Mouse (Mus musculus): Measurements from ENCODE around the gene Gys1. TPM values are rescaled to one million over a fixed set of nuclear protein-coding genes. Genes with fewer than 3 reads are reported as not detected.
"Not testable (repeated sequence)": the region's sequence is repeated elsewhere in the genome, so short reads cannot be mapped to it uniquely, and the experiment has no call there.

Gene Gys1
- polyA plus RNA-seq (2014; fragmentation: Nextera tagmentation; extraction: Ambion mirVana), result 37.0 and 37.6 TPM in 2 replicates

DNA sequence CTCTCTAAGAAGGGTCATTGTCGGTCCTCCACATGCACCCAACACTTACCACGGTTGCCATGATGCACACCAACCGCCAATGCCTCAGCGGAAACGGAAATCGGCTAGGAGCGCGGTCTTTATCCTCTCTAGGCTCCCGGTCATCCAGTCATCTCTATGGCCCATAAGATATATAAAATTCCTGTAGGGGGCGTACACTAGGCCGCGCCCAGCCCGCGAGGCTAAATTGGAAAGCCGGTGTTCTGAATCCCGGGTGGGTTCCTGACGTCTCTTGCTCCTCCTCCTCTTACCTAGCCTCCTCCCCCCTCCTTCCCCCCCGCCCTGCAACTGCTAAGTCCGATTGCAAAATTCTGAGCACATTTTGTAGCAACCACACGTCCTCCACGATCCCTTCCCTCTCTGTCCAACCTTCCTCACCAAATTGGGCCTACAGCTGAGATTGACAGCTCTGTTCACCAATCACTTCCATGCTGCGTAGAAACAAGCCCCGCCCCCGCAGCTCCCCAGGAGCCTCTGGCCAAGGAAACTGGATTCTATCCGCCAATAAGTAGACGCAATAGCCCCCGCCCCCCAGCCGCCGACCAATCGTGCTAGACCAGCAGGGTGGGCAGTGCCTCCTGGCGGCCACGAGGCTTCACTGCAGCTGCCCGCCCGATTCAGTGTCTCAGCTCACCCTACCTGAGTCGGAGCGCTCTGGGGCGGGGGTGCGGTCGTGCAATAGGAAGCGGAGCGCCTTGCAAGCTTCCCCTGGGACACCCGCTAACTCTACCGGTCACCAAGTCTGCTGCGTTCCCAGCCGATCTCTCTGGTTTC, at the start of gene Gys1:
Gene Gys1 (plus strand): TSS at position 642 of the 813 bp plus-strand sequence.
- H3K4me2 ChIP-seq (ENCODE audit: low read depth, low read length, severe bottlenecking), result peak within 1 kb of the TSS; percentile 77
- peak within 1 kb of the TSS; percentile 89 for H3K4me3 ChIP-seq (ENCODE audit: low read depth, low read length)
- peak; percentile 100 for DNase-seq (ENCODE audit: low spot score)
- no peaks in the 10 kb centered on the region for H3K27me3 ChIP-seq (ENCODE audit: control insufficient read depth, insufficient read depth, low read length)
- H3K36me3 ChIP-seq (ENCODE audit: control insufficient read depth, insufficient read depth, low read length), result no peaks in the 10 kb centered on the region; the same call in 1 of the 2 replicates
- under 1% methylated on average over 44 of the region's 45 CpGs for WGBS
- H3K9me3 ChIP-seq (ENCODE audit: control insufficient read depth, low read length), result no peaks in the 10 kb centered on the region
- peak; percentile 97 for ATAC-seq (replicated peaks; ENCODE audit: low FRiP score)
- peak within 1 kb of the TSS; percentile 86 for H3K9ac ChIP-seq (ENCODE audit: low read length)
- H3K27ac ChIP-seq (ENCODE audit: low read depth, low read length), result peak within 1 kb of the TSS; percentile 85
- peaks cover 16% of the 10 kb centered on the region for H3K4me1 ChIP-seq (replicated peaks; ENCODE audit: control insufficient read depth, insufficient read depth, low read length)

DNA sequence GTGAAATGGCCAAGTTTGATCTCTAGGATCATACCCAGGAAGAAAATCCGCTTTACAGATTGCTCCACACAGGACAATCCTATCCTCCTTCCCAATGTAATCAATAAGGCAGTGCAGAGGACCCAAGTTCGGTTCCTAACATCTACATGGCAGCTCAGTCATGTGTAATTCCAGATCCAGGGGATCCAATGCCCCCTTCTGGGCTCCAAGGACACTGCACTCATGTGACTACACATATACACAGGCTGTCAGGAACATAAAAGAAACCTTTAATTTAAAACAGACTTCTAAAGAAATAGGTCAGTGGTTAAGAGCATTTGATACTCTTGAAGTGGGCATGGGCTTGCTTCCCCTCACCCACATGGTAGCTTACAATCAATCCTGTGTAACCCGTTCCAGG, 48.6 kb upstream of the Gys1 start:
- 89% methylated on average over 3 of the region's 3 CpGs for WGBS
- H3K9ac ChIP-seq (ENCODE audit: low read length), result no peak overlapping the region
- H3K4me2 ChIP-seq (ENCODE audit: low read depth, low read length, severe bottlenecking), result no peak overlapping the region
- ATAC-seq (replicated peaks; ENCODE audit: low FRiP score) (no peak), DNase-seq (ENCODE audit: low spot score) (peak; percentile 50)
- H3K36me3 ChIP-seq (ENCODE audit: control insufficient read depth, insufficient read depth, low read length), result peaks cover 65% of the 10 kb centered on the region
- H3K27me3 ChIP-seq (ENCODE audit: control insufficient read depth, insufficient read depth, low read length), result no peaks in the 10 kb centered on the region
- H3K4me1 ChIP-seq (replicated peaks; ENCODE audit: control insufficient read depth, insufficient read depth, low read length), result no peaks in the 10 kb centered on the region
- no peak overlapping the region for H3K27ac ChIP-seq (ENCODE audit: low read depth, low read length)
- no peaks in the 10 kb centered on the region for H3K9me3 ChIP-seq (ENCODE audit: control insufficient read depth, low read length)
- no peak overlapping the region for H3K4me3 ChIP-seq (ENCODE audit: low read depth, low read length)

DNA sequence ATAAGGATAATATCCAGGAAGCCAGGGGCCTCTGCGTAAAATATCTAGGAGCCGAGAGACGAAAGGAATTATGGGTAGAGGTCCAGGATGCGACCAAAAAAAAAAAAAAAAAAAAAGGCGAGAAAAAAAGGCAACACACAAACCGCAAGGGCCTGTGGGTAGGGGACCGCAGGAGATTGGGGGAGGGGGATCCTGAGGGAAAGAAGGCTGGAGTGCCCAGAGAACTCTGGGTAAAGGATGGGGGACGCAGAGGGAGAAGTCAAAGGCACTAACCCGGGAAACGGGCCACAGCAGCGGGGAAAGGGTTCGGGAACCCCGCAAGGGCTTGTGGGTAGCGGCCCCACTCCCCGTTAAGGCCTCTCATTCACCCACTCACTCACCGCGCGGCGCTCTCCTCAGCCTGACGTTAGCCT, 39.5 kb upstream of the Gys1 start:
- Histone ChIP-seq H3K9me3 (ENCODE audit: control insufficient read depth, low read length) (no peaks in the 10 kb centered on the region), H3K9ac (ENCODE audit: low read length) (peak overlapping the region; percentile 89), H3K4me2 (ENCODE audit: low read depth, low read length, severe bottlenecking) (peak overlapping the region; percentile 99), H3K36me3 (ENCODE audit: control insufficient read depth, insufficient read depth, low read length) (peaks cover 18% of the 10 kb centered on the region), H3K4me3 (ENCODE audit: low read depth, low read length) (peak overlapping the region; percentile 88), H3K4me1 (replicated peaks; ENCODE audit: control insufficient read depth, insufficient read depth, low read length) (peaks cover 16% of the 10 kb centered on the region; the same call in 1 of the 2 replicates), H3K27ac (ENCODE audit: low read depth, low read length) (peak overlapping the region; percentile 99), H3K27me3 (ENCODE audit: control insufficient read depth, insufficient read depth, low read length) (no peaks in the 10 kb centered on the region)
- ATAC-seq (replicated peaks; ENCODE audit: low FRiP score), result peak; percentile 77
- WGBS, result under 1% methylated on average over 18 of the region's 20 CpGs
- no peak for DNase-seq (ENCODE audit: low spot score)

DNA sequence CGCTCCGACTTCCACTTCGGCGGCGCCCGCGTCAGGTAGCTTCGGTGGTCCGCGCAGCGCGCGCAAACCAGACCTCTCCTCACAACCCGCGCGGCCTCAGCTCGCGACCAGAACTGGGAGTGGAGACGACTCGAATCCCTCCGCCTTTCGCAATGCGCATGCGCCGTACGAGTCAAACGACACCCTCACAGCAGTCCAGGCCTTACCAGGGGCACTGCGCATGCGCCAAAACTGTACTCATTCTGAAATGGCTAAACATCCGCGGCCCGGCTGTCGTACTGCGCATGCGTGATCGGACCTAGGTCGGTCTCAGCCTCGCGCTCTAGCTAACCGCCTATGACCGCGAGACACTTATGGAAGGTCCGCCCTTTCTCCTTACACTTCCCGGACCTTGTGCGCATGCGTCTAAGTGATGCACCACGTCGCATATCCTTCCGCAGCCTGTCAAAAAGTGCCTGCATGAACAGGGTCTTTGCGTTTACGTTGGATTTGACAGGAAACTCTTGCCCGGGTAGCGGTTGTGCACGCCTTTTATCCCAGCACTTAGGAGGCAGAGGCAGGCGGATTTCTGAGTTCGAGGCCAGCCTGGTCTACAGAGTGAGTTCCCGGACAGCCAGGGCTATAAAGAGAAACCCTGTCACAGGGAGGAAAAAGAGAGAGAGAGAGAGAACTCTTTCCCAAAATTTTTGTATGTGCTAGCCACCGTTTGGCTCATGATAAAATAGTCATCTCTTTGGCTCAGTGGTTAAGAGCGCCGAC, 38.9 kb upstream of the Gys1 start, which contains the start of gene Snrnp70:
Gene Snrnp70 (minus strand): TSS at position 165 of the 759 bp plus-strand sequence.
- H3K27me3 ChIP-seq (ENCODE audit: control insufficient read depth, insufficient read depth, low read length), result no peaks in the 10 kb centered on the region
- peaks cover 16% of the 10 kb centered on the region; the same call in 1 of the 2 replicates for H3K4me1 ChIP-seq (replicated peaks; ENCODE audit: control insufficient read depth, insufficient read depth, low read length)
- peak within 1 kb of the TSS; percentile 99 for H3K27ac ChIP-seq (ENCODE audit: low read depth, low read length)
- H3K9ac ChIP-seq (ENCODE audit: low read length), result peak within 1 kb of the TSS; percentile 89
- no peaks in the 10 kb centered on the region for H3K9me3 ChIP-seq (ENCODE audit: control insufficient read depth, low read length)
- H3K36me3 ChIP-seq (ENCODE audit: control insufficient read depth, insufficient read depth, low read length), result peaks cover 11% of the 10 kb centered on the region
- peak; percentile 100 for DNase-seq (ENCODE audit: low spot score)
- H3K4me2 ChIP-seq (ENCODE audit: low read depth, low read length, severe bottlenecking), result peak within 1 kb of the TSS; percentile 99
- 1% methylated on average over 60 of the region's 60 CpGs for WGBS
- peak within 1 kb of the TSS; percentile 88 for H3K4me3 ChIP-seq (ENCODE audit: low read depth, low read length)
- peak; percentile 96 for ATAC-seq (replicated peaks; ENCODE audit: low FRiP score)

DNA sequence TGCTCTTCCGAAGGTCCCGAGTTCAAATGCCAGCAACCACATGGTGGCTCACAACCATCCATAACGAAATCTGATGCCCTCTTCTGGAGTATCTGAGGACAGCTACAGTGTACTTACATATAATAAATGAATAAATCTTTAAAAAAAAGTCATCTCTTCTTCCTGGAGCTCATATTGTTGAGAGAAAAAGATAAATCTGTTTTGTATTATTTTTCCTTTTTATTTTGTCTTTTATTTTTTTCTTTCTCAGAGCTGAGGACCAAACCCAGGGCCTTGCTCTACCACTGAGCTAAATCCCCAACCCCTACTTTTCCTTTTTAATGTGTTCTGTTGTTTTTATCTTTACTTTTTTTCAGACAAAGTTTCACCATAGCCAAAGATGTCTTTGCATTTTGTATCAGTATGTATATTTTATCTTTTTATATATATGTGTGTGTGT, 38.3 kb upstream of the Gys1 start:
- H3K4me2 ChIP-seq (ENCODE audit: low read depth, low read length, severe bottlenecking), result peak overlapping the region; percentile 58
- WGBS, result 12% methylated on average over 3 of the region's 3 CpGs

DNA sequence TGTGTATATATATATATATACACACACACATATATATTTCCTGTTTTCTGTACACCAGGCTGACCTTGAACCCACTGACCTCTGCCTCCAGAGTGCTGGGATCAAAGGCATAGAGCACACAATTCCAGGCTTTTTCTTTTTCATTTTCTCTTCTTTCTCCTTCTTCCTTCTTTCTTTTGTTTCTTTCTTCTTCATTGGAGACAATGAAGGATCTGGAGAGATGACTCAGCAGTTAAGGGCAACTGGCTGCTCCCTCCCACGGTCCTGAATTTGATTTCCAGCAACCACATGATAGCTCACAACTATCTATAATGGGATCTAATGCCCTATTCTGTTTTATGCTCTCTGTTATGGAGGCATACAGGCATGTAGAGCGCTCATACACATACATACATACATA, 37.9 kb upstream of the Gys1 start:
- H3K4me3 ChIP-seq (ENCODE audit: low read depth, low read length), result no peak overlapping the region
- WGBS, result 72% methylated on average over 2 of the region's 2 CpGs
- no peak for DNase-seq (ENCODE audit: low spot score)
- H3K4me1 ChIP-seq (replicated peaks; ENCODE audit: control insufficient read depth, insufficient read depth, low read length), result peaks cover 16% of the 10 kb centered on the region; the same call in 1 of the 2 replicates
- H3K27ac ChIP-seq (ENCODE audit: low read depth, low read length), result no peak overlapping the region
- no peak overlapping the region for H3K9ac ChIP-seq (ENCODE audit: low read length)
- ATAC-seq (replicated peaks; ENCODE audit: low FRiP score), result no peak
- H3K27me3 ChIP-seq (ENCODE audit: control insufficient read depth, insufficient read depth, low read length), result no peaks in the 10 kb centered on the region
- peaks cover 5% of the 10 kb centered on the region for H3K36me3 ChIP-seq (ENCODE audit: control insufficient read depth, insufficient read depth, low read length)
- H3K4me2 ChIP-seq (ENCODE audit: low read depth, low read length, severe bottlenecking), result no peak overlapping the region
- no peaks in the 10 kb centered on the region for H3K9me3 ChIP-seq (ENCODE audit: control insufficient read depth, low read length)

More for the DNA sequence above, 38.3 kb upstream of the Gys1 start:
- not testable (repeated sequence) for DNase-seq (ENCODE audit: low spot score); H3K9ac ChIP-seq (ENCODE audit: low read length); H3K27me3 ChIP-seq (ENCODE audit: control insufficient read depth, insufficient read depth, low read length); H3K36me3 ChIP-seq (ENCODE audit: control insufficient read depth, insufficient read depth, low read length); H3K9me3 ChIP-seq (ENCODE audit: control insufficient read depth, low read length); H3K27ac ChIP-seq (ENCODE audit: low read depth, low read length)
- Histone ChIP-seq H3K4me1 (replicated peaks; ENCODE audit: control insufficient read depth, insufficient read depth, low read length) (peaks cover 16% of the 10 kb centered on the region; the same call in 1 of the 2 replicates), H3K4me3 (ENCODE audit: low read depth, low read length) (peak overlapping the region; percentile 88)
- ATAC-seq (replicated peaks; ENCODE audit: low FRiP score), result peak; percentile 23; the same call in 1 of the 2 replicates

DNA sequence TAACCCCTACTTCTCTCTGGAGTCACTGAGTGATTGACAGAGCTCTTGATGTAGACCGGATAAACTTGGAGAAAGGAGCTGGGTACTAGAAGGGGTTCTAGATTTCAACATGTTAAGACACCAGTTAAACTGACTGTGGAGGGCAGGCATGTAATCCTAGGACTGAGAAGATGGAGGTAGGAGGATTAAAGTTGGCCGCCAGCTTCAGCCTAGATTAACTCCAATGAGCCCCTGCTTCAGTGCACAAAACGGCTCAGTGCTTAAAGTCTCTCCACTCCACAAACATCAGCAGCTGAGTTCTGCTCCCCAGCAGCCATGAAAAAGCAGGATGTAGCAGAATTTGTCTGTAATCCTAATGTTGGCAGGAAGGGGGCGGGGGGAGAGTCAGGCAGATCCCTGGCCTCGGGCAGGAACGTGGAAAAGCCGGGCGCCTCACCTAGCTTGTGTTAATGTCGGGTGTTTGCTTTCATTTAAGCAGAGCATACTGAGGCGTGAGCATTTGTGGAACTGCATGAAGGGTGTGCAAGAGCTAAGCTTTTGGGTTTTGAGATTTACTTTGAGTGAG, 33.0 kb upstream of the Gys1 start:
- H3K36me3 ChIP-seq (ENCODE audit: control insufficient read depth, insufficient read depth, low read length), result no peaks in the 10 kb centered on the region
- ATAC-seq (replicated peaks; ENCODE audit: low FRiP score), result no peak

More for the DNA sequence above, 33.0 kb upstream of the Gys1 start:
- no peaks in the 10 kb centered on the region for H3K9me3 ChIP-seq (ENCODE audit: control insufficient read depth, low read length)
- no peak overlapping the region for H3K4me2 ChIP-seq (ENCODE audit: low read depth, low read length, severe bottlenecking)
- no peak overlapping the region for H3K4me3 ChIP-seq (ENCODE audit: low read depth, low read length)
- no peak overlapping the region for H3K27ac ChIP-seq (ENCODE audit: low read depth, low read length)
- peaks cover 2% of the 10 kb centered on the region; the same call in 1 of the 2 replicates for H3K4me1 ChIP-seq (replicated peaks; ENCODE audit: control insufficient read depth, insufficient read depth, low read length)
- peaks cover 16% of the 10 kb centered on the region for H3K27me3 ChIP-seq (ENCODE audit: control insufficient read depth, insufficient read depth, low read length)
- no peak overlapping the region for H3K9ac ChIP-seq (ENCODE audit: low read length)
- WGBS, result 78% methylated on average over 10 of the region's 10 CpGs
- DNase-seq (ENCODE audit: low spot score), result no peak

Data from forebrain, embryonic 11.5 days (tissue).